In genomic region chr3:89225321-89225815, GRCm38 (mm10) we compare ENCODE assay signal across 14 mouse cellular contexts. TPM values are rescaled to one million over a fixed set of nuclear protein-coding genes. Genes with fewer than 3 reads are reported as not detected.
DNase-seq lines count a peak whose midpoint lies in the region; ATAC-seq and TF ChIP-seq lines count a peak whose summit lies in the region.
"Had no signal": no experiment of that assay in that cellular context is flagged by ENCODE, and none has a peak within 500 bp of the region (broad histone marks: within the 10 kb centered on the region; RNA-seq: fewer than 3 reads in every experiment).

No protein-coding gene starts in this region.

- peaks cover 10% of the 10 kb centered on the region for H3K4me1 ChIP-seq in ES-Bruce4 (ENCODE audit: control insufficient read depth, insufficient read depth, low read length)
- H3K4me1 ChIP-seq in forebrain, postnatal 0 days (ENCODE audit: insufficient read depth) = peaks cover 28% of the 10 kb centered on the region
- peaks cover 46% of the 10 kb centered on the region for H3K4me1 ChIP-seq in midbrain, embryonic 11.5 days (ENCODE audit: control insufficient read depth, insufficient read depth, low read length)

- TF ChIP-seq CTCF in ES-Bruce4 (IDR thresholded peaks at IDR 0.05; ENCODE audit: low read depth, low read length) = no peak
- no peak for TF ChIP-seq CTCF in forebrain, postnatal 0 days (IDR thresholded peaks at IDR 0.05; ENCODE audit: low read depth)

- H3K4me2 ChIP-seq in forebrain, postnatal 0 days (ENCODE audit: low read depth) = peak overlapping the region; percentile 91
- H3K4me2 ChIP-seq in midbrain, embryonic 11.5 days = peak overlapping the region; percentile 83
- H3K4me2 ChIP-seq: heart, embryonic 11.5 days had no signal

- no peak for ATAC-seq in forebrain, postnatal 0 days
- ATAC-seq in midbrain, embryonic 11.5 days (ENCODE audit: low FRiP score) = no peak; the same call in 1 of the 2 replicates
- ATAC-seq: liver, postnatal 0 days had no signal

- WGBS in forebrain, postnatal 0 days = 13% methylated on average over 12 of the region's 12 CpGs
- 19% methylated on average over 12 of the region's 12 CpGs for WGBS in midbrain, embryonic 11.5 days

- peak; percentile 53 for DNase-seq in ZHBTc4 (ENCODE audit: low read depth, low spot score)
- no peak for DNase-seq in forebrain, postnatal 0 days
- peak; percentile 92 for DNase-seq in midbrain, embryonic 11.5 days (ENCODE audit: low spot score, missing footprints)
- no peak for DNase-seq in natural killer cell, adult 2 months (ENCODE audit: low spot score in 2 of 2)
- no peak for DNase-seq in kidney, adult 8-10 months
- no peak for DNase-seq in kidney, postnatal 4 days
- DNase-seq: adrenal gland, adult 2 months; cerebellum, adult 18-20 months; kidney, adult 2 months; liver, postnatal 0 days; spleen, adult 18-20 months had no signal

- no peaks in the 10 kb centered on the region for H3K27me3 ChIP-seq in ES-Bruce4 (ENCODE audit: control insufficient read depth, insufficient read depth, low read length, poor library complexity, severe bottlenecking)
- no peaks in the 10 kb centered on the region for H3K27me3 ChIP-seq in forebrain, postnatal 0 days (ENCODE audit: insufficient read depth, low read length)
- no peaks in the 10 kb centered on the region for H3K27me3 ChIP-seq in midbrain, embryonic 11.5 days (ENCODE audit: control insufficient read depth, insufficient read depth, low read length)

- H3K9ac ChIP-seq in ES-Bruce4 (ENCODE audit: low read depth, poor library complexity, severe bottlenecking) = no peak overlapping the region
- peak overlapping the region; percentile 53 for H3K9ac ChIP-seq in forebrain, postnatal 0 days
- H3K9ac ChIP-seq in midbrain, embryonic 11.5 days (ENCODE audit: low read length) = peak overlapping the region; percentile 93
- H3K9ac ChIP-seq: liver, postnatal 0 days had no signal

- H3K36me3 ChIP-seq in ES-Bruce4 (ENCODE audit: control insufficient read depth, insufficient read depth, low read length, poor library complexity, severe bottlenecking) = no peaks in the 10 kb centered on the region
- peaks cover 12% of the 10 kb centered on the region; the same call in 1 of the 2 replicates for H3K36me3 ChIP-seq in forebrain, postnatal 0 days (ENCODE audit: insufficient read depth)
- peaks cover 9% of the 10 kb centered on the region; the same call in 1 of the 2 replicates for H3K36me3 ChIP-seq in midbrain, embryonic 11.5 days (ENCODE audit: control insufficient read depth, insufficient read depth, low read length)

- TF ChIP-seq POLR2A in ES-Bruce4 (IDR thresholded peaks at IDR 0.05; ENCODE audit: insufficient read depth, low read length) = no peak

- peak overlapping the region; percentile 9; the same call in 1 of the 2 replicates for H3K4me3 ChIP-seq in ES-Bruce4 (ENCODE audit: low read depth, low read length)
- peak overlapping the region; percentile 45 for H3K4me3 ChIP-seq in forebrain, postnatal 0 days (ENCODE audit: low read depth, low read length)
- H3K4me3 ChIP-seq in midbrain, embryonic 11.5 days (ENCODE audit: low read depth, low read length) = peak overlapping the region; percentile 63
- H3K4me3 ChIP-seq: myocyte had no signal

- peak overlapping the region; percentile 64 for H3K27ac ChIP-seq in ES-Bruce4 (ENCODE audit: insufficient read depth, low read length)
- peak overlapping the region; percentile 80 for H3K27ac ChIP-seq in forebrain, postnatal 0 days (ENCODE audit: low read depth, low read length)
- H3K27ac ChIP-seq in midbrain, embryonic 11.5 days (ENCODE audit: low read depth, low read length) = peak overlapping the region; percentile 89

- no peaks in the 10 kb centered on the region for H3K9me3 ChIP-seq in ES-Bruce4 (replicated peaks; ENCODE audit: control insufficient read depth, insufficient read depth, low read length, poor library complexity, severe bottlenecking)
- H3K9me3 ChIP-seq in forebrain, postnatal 0 days (ENCODE audit: low read length) = no peaks in the 10 kb centered on the region
- H3K9me3 ChIP-seq in midbrain, embryonic 11.5 days (ENCODE audit: control insufficient read depth, low read length) = no peaks in the 10 kb centered on the region

- no peak for TF ChIP-seq EP300 in ES-Bruce4 (IDR thresholded peaks at IDR 0.05; ENCODE audit: insufficient read depth, low read depth, low read length)

RNA-seq across cellular contexts. Expression of gene Mtx1, which starts 1.5 kb away (rescaled TPM):
- 136 and 143 TPM in 2 replicates for polyA plus RNA-seq in ES-Bruce4 (2011; ENCODE audit: insufficient read depth, insufficient read length, low read depth, missing spikeins)
- total RNA-seq in forebrain, postnatal 0 days (2014; rRNA removed) = 142 and 167 TPM in 2 replicates
- 199 and 212 TPM in 2 replicates for polyA plus RNA-seq in forebrain, postnatal 0 days (2015; fragmentation: Nextera tagmentation; extraction: Ambion mirVana)
- 174 and 179 TPM in 2 replicates for polyA plus RNA-seq in midbrain, embryonic 11.5 days (2014; fragmentation: Nextera tagmentation; extraction: Ambion mirVana)

RNA-seq across cellular contexts. Expression of gene Muc1, which starts 3.5 kb away (rescaled TPM):
- 1.5 and 1.6 TPM in 2 replicates for polyA plus RNA-seq in ES-Bruce4 (2011; ENCODE audit: insufficient read depth, insufficient read length, low read depth, missing spikeins)
- total RNA-seq in forebrain, postnatal 0 days (2014; rRNA removed) = 1.3 and 1.6 TPM in 2 replicates
- 0.27 and 0.35 TPM in 2 replicates for polyA plus RNA-seq in forebrain, postnatal 0 days (2015; fragmentation: Nextera tagmentation; extraction: Ambion mirVana)
- polyA plus RNA-seq in midbrain, embryonic 11.5 days (2014; fragmentation: Nextera tagmentation; extraction: Ambion mirVana) = 2.7 and 4.4 TPM in 2 replicates

RNA-seq across cellular contexts. Expression of gene Thbs3, which starts 10.4 kb away (rescaled TPM):
- 8.1 and 10.4 TPM in 2 replicates for polyA plus RNA-seq in ES-Bruce4 (2011; ENCODE audit: insufficient read depth, insufficient read length, low read depth, missing spikeins)
- total RNA-seq in forebrain, postnatal 0 days (2014; rRNA removed) = 53.6 and 74.1 TPM in 2 replicates
- 31.1 and 42.8 TPM in 2 replicates for polyA plus RNA-seq in forebrain, postnatal 0 days (2015; fragmentation: Nextera tagmentation; extraction: Ambion mirVana)
- polyA plus RNA-seq in midbrain, embryonic 11.5 days (2014; fragmentation: Nextera tagmentation; extraction: Ambion mirVana) = 50.7 and 55.8 TPM in 2 replicates

RNA-seq across cellular contexts. Expression of gene Krtcap2, which starts 20.4 kb away (rescaled TPM):
- 163 and 164 TPM in 2 replicates for polyA plus RNA-seq in ES-Bruce4 (2011; ENCODE audit: insufficient read depth, insufficient read length, low read depth, missing spikeins)
- total RNA-seq in forebrain, postnatal 0 days (2014; rRNA removed) = 67.0 and 68.1 TPM in 2 replicates
- polyA plus RNA-seq in forebrain, postnatal 0 days (2015; fragmentation: Nextera tagmentation; extraction: Ambion mirVana) = 221 and 244 TPM in 2 replicates
- 261 and 270 TPM in 2 replicates for polyA plus RNA-seq in midbrain, embryonic 11.5 days (2014; fragmentation: Nextera tagmentation; extraction: Ambion mirVana)

RNA-seq across cellular contexts. Expression of gene Trim46, which starts 20.7 kb away (rescaled TPM):
- 5.7 and 7.1 TPM in 2 replicates for polyA plus RNA-seq in ES-Bruce4 (2011; ENCODE audit: insufficient read depth, insufficient read length, low read depth, missing spikeins)
- total RNA-seq in forebrain, postnatal 0 days (2014; rRNA removed) = 83.0 and 98.3 TPM in 2 replicates
- 56.0 and 63.5 TPM in 2 replicates for polyA plus RNA-seq in forebrain, postnatal 0 days (2015; fragmentation: Nextera tagmentation; extraction: Ambion mirVana)
- 7.1 and 8.5 TPM in 2 replicates for polyA plus RNA-seq in midbrain, embryonic 11.5 days (2014; fragmentation: Nextera tagmentation; extraction: Ambion mirVana)

Comparison
In these comparisons a context has a peak if more than half of its experiments do, and no peak if none do; other contexts are left out.
1. H3K4me3 ChIP-seq: peak in every context shown above with its lines; median percentile 63 in midbrain, embryonic 11.5 days; 45 in forebrain, postnatal 0 days; 9 in ES-Bruce4.
2. DNase-seq: peak in ZHBTc4 (single experiment) and midbrain, embryonic 11.5 days (single experiment); none in forebrain, postnatal 0 days (single experiment), natural killer cell, adult 2 months (0 of 2), kidney, adult 8-10 months (0 of 2) and kidney, postnatal 4 days (0 of 2).
3. Peak in every context shown above with its lines, with median percentiles within 50 percentile points of each other: H3K27ac ChIP-seq.